Mouse (Mus musculus): ENCODE data around the gene Duox1.

GRCm38 (mm10) chr2:122361181-122361580 is 45.7 kb downstream of the Duox1 start:
- TF ChIP-seq CTCF (IDR thresholded peaks at IDR 0.05; ENCODE audit: low read depth, low read length) (no peak), POLR2A (IDR thresholded peaks at IDR 0.05; ENCODE audit: insufficient read depth, low read length) (no peak)

All from ES-Bruce4 (cell line).